8 mouse cellular contexts compared by ENCODE assay signal in genomic region chr7:74354527-74355256, GRCm38 (mm10).
DNase-seq lines count a peak whose midpoint lies in the region; ATAC-seq lines count a peak whose summit lies in the region.

No protein-coding gene starts in this region.

- H3K36me3 ChIP-seq in forebrain, embryonic 15.5 days, result no peaks in the 10 kb centered on the region
- H3K36me3 ChIP-seq in midbrain, embryonic 11.5 days (ENCODE audit: control insufficient read depth, insufficient read depth, low read length), result no peaks in the 10 kb centered on the region

- H3K4me1 ChIP-seq in forebrain, embryonic 15.5 days, result peaks cover 6% of the 10 kb centered on the region
- H3K4me1 ChIP-seq in midbrain, embryonic 11.5 days (ENCODE audit: control insufficient read depth, insufficient read depth, low read length), result 0 out of 2 replicates have a peak, but pooled peaks cover 3% of the 10 kb centered on the region

- no peaks in the 10 kb centered on the region for H3K27me3 ChIP-seq in forebrain, embryonic 15.5 days
- no peaks in the 10 kb centered on the region for H3K27me3 ChIP-seq in midbrain, embryonic 11.5 days (ENCODE audit: control insufficient read depth, insufficient read depth, low read length)

- peak overlapping the region; percentile 27; the same call in 1 of the 2 replicates for H3K9ac ChIP-seq in forebrain, embryonic 15.5 days (replicated peaks)
- H3K9ac ChIP-seq in midbrain, embryonic 11.5 days (ENCODE audit: low read length), result peak overlapping the region; percentile 51

- H3K27ac ChIP-seq in forebrain, embryonic 15.5 days (replicated peaks), result peak overlapping the region; percentile 32
- H3K27ac ChIP-seq in midbrain, embryonic 11.5 days (ENCODE audit: low read depth, low read length), result no peak overlapping the region

- no peak overlapping the region for H3K4me2 ChIP-seq in forebrain, embryonic 15.5 days (replicated peaks)
- no peak overlapping the region for H3K4me2 ChIP-seq in midbrain, embryonic 11.5 days

- ATAC-seq in forebrain, embryonic 15.5 days (replicated peaks), result peak; percentile 49
- peak; percentile 61; the same call in 1 of the 2 replicates for ATAC-seq in midbrain, embryonic 11.5 days (ENCODE audit: low FRiP score)
- no peak for ATAC-seq in erythroid progenitor cell, adult 5-6 weeks (replicated peaks; ENCODE audit: low FRiP score, poor library complexity, severe bottlenecking)

- peak; percentile 56 for DNase-seq in adrenal gland, postnatal 10 days
- DNase-seq in adrenal gland, postnatal 25 days, result no peak
- DNase-seq in right cerebral cortex, adult 2 months (ENCODE audit: low spot score in 2 of 2), result peak; percentile 37 to 67
- DNase-seq in right cerebral cortex, postnatal 14 days, result no peak
- DNase-seq in kidney, postnatal 14 days, result peak; percentile 58
- DNase-seq in midbrain, embryonic 11.5 days (ENCODE audit: low spot score, missing footprints), result peak; percentile 96

- no peak overlapping the region for H3K4me3 ChIP-seq in forebrain, embryonic 15.5 days
- no peak overlapping the region for H3K4me3 ChIP-seq in midbrain, embryonic 11.5 days (ENCODE audit: low read depth, low read length)

- H3K9me3 ChIP-seq in forebrain, embryonic 15.5 days, result no peaks in the 10 kb centered on the region
- H3K9me3 ChIP-seq in midbrain, embryonic 11.5 days (ENCODE audit: control insufficient read depth, low read length), result no peaks in the 10 kb centered on the region

- 54% methylated on average over 8 of the region's 8 CpGs for WGBS in forebrain, embryonic 15.5 days
- WGBS in midbrain, embryonic 11.5 days, result 57% methylated on average over 8 of the region's 8 CpGs

Comparison
In these comparisons a context has a peak if more than half of its experiments do, and no peak if none do; other contexts are left out.
1. DNase-seq: peak in adrenal gland, postnatal 10 days (single experiment), right cerebral cortex, adult 2 months (2 of 2), kidney, postnatal 14 days (single experiment) and midbrain, embryonic 11.5 days (single experiment); none in adrenal gland, postnatal 25 days (single experiment) and right cerebral cortex, postnatal 14 days (single experiment).